Mouse (Mus musculus): ENCODE results near the gene Cyp2f2.

Cyp2f2 gene

DNA sequence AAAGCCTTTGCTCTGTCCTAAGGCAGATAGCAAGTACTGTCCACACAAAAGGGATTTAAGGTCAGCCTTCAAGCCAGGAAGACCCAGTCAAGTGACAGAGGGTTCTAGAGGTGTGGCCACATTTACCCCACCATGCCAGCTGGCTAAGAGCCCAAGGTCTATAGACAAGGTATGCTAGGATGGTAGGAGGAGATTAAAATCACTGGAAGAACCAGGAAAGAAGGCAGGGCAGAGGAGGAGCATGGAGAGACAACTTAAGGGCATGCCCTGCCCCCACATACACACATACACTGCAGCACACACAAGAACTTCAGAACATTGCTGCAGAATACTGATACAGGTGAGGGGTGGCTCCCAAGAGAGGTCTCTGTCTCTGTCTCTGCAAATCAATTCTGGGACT lies at the start of gene Cyp2f2:
TSS of gene Cyp2f2 (plus strand) at position 234 of the 400 bp plus-strand sequence.
- DNase-seq (ENCODE audit: low read depth in 2 of 2, low spot score in 2 of 2), result no peak

DNA sequence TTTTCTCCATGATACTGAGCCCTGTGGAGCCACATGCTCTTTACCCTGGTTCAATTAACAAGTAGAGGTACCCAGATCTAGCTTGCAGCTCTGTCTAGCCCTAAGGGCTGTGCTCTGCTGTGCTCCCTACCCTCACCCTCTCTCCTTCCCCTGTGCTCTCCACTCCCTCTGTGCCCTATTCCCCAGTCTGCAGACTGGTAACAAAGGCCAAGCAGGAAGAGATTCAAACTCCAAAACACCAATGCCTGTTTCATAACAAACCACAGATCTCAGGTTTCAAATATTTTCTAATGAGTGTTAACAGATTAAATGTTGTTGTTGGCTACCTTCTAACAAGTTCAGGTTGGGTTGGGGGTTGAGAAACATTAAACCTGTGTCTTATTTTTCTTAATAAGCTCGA lies 41.1 kb upstream of the Cyp2f2 start:
- no peak for DNase-seq (ENCODE audit: low read depth in 2 of 2, low spot score in 2 of 2)

DNA sequence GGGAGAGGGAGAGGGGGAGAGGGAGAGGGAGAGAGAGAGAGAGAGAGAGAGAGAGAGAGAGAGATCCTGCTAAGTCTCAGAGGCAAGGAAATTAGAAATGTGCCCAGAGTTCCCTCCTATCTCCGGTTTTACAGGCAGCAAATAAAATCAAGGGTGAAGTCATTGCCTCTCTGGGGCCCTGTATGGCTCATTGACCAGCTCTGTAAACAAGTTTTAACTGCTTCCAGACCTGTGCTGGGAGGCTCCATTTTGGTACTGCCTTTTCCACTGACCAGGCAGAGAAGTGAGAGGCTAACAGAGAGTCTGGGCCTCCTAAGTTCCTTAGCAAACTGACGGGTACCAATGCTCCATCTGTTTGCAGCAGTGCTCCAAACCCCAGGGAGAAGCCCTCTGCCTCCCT lies 38.1 kb upstream of the Cyp2f2 start:
- DNase-seq (ENCODE audit: low read depth in 2 of 2, low spot score in 2 of 2), result no peak

DNA sequence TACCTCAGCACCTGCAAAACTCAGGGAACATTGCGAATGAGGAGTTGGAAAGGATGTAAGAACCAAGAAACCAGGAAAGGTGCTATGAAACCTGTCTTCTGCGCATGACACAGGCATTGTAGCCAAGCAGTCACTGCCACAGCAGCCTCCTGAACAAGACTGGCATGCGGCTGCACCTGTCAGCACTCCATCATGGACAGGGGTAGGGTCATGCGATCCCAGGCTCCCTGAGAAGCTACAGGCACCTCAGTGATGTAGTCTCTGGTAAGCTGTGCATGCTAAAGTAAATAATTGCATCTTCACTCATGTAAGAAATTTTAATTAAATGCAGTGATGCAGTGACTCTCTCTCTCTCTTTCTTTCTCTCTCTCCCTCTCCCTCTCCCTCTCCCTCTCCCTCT lies 28.7 kb upstream of the Cyp2f2 start:
- DNase-seq (ENCODE audit: low read depth in 2 of 2, low spot score in 2 of 2), result no peak

DNA sequence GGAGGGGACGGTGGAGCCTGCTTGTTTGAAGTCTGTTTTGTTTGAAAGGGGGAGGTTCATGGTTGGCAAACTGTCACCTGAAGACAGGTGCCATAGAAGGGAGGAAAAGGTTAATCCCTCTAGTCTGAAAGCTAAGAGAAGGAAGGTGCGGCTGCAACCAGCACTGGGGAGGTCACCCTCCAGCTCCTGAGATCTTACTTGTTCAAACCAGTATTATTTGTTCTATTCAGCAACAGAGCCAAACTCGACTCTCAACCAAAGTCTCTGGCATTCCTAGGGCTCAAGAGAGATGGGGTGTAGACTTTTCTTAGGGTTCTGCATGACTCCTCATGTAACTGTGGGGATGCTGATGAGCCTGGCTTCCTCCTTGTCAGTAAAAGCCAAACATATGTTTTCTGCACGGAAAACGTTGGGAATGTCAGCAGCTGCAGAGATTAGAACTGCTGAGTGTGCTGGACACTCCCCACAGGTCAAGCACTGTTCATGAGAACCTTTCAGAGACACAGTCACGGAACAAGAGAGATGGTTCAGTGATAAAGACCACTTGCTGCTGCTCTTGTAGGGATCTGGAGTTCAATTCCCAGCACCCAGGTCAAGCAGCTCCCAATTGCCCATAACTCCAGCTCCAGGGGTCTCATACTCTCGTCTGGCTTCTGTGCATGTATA lies 27.5 kb upstream of the Cyp2f2 start:
- DNase-seq (ENCODE audit: low read depth in 2 of 2, low spot score in 2 of 2), result no peak

DNA sequence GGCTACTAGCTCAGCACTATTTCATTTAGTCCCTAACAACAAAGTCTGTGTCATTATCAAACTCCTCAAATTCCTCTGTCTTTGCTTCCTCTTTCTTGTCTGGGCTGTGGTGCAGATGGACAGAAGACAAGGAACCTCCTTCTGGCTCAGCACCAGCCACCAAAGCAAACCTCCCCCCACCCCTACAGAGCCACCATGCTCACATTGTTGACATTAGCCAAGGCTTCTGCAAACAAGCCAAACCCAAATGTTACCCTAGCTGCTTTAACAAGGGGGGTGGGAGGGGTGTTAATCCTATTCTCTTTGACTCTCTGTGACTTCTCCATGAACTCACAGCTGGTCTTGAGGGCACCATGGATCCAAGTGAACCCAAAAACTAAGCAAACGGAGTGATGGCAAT lies 26.8 kb upstream of the Cyp2f2 start:
- DNase-seq (ENCODE audit: low read depth in 2 of 2, low spot score in 2 of 2), result no peak

DNA sequence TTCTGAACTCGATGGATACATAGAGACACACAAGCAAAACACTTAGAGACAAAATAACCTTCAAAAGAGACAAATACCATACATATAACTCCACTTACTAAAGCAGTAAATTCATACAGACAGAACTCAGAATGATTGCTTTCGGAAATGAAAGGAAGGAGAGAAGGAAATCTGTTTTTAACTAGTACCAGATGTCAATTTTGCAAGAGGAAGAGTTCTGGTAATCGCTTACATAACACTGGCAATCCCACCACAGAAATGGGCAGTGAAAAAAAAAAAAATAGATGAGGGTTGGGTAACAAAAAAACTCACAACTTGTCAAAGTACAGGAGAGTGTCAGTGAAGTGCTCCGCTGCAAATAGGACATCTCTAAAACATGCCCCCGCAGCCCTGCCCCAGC lies 14.8 kb upstream of the Cyp2f2 start:
- no peak for DNase-seq (ENCODE audit: low read depth in 2 of 2, low spot score in 2 of 2)

DNA sequence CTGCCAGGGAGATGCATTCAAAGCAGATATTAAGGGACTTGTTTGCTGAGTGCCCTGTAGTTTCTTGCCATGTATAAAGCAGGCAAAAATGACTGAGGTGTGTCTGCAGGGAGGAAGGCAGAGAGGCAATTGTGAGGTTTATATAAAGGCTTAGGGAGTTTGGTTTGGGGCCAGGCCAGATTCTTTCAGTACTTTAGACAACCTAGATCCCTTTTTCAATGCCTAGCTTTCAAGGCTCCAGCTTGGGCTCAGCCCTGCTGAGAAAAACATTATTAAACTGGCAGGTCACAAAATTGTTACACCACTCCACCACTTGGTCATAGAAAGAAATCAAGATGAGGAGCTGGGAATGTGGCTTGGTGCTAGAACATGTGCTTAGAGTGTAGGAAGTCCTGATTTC lies 9.4 kb upstream of the Cyp2f2 start:
- DNase-seq (ENCODE audit: low read depth in 2 of 2, low spot score in 2 of 2), result no peak

DNA sequence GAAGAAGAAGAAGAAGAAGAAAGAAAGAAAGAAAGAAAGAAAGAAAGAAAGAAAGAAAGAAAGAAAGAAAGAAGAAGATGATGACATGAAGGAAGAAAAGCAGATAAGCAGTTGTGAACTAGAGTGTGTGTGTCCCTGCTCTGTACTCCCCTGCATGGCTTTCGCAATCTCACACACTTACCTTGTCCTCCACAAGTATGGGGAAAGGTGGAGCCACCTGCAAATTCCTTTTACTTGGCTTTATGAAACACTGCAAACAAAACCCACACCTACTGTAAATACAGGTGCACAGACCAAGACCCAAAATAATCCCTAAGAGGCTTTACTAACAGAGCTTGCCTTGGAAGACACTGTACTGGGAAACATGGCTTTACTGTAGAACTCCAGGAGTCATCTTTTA lies 8.7 kb upstream of the Cyp2f2 start:
- no peak for DNase-seq (ENCODE audit: low read depth in 2 of 2, low spot score in 2 of 2)

DNA sequence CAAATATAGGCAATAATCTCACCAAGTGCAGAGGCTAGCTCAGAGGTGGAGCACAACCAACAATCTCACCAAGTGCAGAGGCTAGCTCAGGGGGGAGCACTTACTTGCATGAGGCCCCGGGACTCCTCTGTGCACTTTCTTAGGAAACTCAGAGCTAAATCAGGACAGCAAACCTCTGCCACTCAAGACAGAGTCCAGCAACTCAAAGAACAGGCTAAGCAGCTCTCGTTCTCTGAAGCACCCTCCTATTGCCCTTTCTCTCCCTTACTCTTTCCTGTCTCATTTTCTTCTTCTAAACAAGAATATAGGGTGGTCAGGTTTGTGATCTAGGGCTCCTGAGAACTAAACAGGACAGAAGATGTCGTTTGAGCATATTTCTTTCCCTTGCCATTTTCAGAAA lies 7.7 kb upstream of the Cyp2f2 start:
- no peak for DNase-seq (ENCODE audit: low read depth in 2 of 2, low spot score in 2 of 2)

DNA sequence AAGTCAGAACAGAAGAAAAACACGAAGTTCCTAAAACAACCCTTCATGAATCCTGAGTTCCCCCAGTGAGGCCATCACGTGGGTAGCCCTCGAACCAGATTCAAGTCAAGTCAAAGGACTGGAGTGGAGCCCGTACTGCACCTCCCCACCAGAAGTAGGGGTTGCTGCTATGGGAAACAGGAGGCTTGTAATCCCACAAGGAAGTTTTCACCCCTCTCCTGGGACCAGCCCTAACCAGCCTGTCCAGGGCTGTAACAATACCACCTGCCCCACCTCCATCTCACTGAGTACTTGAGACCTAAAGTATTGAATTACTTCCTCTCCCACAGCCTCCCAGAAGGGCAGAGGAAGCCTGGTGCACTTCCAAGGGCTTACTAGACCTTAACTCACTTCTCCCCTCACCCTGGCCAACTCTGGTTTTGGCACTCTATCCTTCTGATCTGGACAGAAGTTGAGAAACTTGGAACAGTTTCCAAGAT lies 1.6 kb upstream of the Cyp2f2 start:
- DNase-seq (ENCODE audit: low read depth in 2 of 2, low spot score in 2 of 2), result no peak

DNA sequence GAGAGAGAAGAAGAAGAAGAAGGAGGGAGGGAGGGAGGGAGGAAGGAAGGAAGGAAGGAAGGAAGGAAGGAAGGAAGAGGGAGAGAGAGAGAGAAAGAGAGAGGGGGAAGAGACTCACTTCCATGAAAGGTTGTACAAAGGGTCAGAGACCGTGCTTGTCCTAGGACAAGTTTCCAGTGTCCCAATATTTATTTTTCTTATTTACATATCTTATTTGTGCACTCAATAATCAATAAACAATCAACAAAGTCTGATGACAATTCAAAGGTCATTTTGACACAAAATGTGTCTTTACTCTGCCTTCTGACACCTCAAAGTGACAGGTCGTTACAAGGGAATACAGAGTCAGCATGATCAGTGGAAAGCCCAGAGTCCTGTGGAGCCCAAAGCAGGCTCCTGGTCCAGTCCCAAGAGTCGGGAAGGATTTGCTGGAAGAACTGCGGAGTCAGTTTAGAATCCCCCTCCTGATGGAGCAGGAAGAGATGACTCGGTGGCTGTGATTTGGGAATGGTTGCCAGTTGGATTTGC lies 4.7 kb downstream of the Cyp2f2 start:
- DNase-seq (ENCODE audit: low read depth in 2 of 2, low spot score in 2 of 2), result no peak

DNA sequence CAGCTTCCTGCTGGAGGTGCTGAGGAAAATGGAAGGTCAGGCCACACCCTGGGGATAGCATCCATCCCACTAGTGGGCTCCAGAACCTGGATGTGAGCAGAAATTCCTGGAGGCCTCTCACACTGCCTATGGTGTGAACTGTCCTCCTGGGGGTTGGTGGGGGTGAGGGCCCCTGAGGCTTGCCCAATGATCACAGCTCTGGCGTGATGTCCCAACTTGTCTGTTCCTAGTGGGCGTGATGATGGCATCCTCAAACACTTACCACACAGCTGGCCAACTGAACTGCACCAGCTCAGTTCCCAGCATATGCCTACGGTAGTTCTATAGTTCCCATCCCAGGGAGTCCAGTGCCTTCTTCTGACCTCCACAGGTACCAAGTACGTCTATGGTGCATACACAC lies 5.3 kb downstream of the Cyp2f2 start:
- no peak for DNase-seq (ENCODE audit: low read depth in 2 of 2, low spot score in 2 of 2)

DNA sequence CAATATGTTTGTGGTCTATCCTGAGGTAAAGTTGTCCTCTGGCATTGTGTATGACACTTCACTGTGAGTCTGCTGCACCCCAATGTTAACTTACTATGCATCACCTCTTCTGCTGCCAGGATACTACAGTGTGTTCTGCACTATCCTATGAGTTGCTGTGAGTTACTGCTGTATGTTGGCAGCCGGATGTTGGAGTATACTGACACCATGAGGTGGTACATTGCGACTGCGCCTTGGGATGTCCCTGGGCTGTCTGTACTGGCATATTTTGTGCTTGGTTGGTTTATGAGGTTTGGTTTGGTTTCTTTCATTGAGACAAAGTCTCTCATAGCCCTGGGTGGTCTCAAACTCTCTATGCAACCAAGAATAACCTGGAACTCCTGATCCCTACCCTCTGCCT lies 8.5 kb downstream of the Cyp2f2 start:
- DNase-seq (ENCODE audit: low read depth in 2 of 2, low spot score in 2 of 2), result no peak

DNA sequence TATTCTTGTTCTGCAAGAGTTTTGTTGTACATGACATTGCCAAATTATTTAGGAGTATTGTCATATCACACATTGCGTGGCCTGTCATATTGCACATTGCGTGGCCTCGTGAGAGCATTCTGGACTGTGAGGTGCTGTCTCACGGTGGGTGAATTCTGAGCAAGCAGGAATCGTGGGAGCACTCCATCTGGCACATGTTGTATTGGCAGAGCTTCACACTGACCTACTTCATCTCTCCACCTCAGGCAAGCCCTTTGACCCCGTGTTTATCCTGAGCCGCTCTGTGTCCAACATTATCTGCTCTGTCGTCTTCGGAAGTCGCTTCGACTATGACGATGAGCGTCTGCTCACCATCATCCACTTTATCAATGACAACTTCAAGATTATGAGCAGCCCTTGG lies 9.2 kb downstream of the Cyp2f2 start:
- no peak for DNase-seq (ENCODE audit: low read depth in 2 of 2, low spot score in 2 of 2)

DNA sequence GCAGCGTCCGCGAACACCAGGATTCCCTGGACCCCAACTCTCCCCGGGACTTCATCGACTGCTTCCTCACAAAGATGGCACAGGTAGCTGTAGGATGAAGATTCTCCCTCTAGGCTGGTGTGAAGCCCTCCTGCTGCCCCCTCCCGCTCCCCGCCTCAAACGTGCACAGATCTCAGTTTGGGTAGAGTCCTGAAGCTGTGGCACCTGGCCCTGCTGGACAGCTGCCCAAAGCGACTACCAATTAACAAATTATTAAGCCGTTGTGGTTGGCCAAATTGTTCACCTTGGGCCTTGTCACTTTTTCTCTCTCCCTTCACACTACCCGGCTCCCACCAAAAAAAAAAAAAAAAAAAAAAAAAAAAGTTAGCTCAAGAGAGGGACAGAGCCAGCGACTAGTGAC lies 10.1 kb downstream of the Cyp2f2 start:
- no peak for DNase-seq (ENCODE audit: low read depth in 2 of 2, low spot score in 2 of 2)

DNA sequence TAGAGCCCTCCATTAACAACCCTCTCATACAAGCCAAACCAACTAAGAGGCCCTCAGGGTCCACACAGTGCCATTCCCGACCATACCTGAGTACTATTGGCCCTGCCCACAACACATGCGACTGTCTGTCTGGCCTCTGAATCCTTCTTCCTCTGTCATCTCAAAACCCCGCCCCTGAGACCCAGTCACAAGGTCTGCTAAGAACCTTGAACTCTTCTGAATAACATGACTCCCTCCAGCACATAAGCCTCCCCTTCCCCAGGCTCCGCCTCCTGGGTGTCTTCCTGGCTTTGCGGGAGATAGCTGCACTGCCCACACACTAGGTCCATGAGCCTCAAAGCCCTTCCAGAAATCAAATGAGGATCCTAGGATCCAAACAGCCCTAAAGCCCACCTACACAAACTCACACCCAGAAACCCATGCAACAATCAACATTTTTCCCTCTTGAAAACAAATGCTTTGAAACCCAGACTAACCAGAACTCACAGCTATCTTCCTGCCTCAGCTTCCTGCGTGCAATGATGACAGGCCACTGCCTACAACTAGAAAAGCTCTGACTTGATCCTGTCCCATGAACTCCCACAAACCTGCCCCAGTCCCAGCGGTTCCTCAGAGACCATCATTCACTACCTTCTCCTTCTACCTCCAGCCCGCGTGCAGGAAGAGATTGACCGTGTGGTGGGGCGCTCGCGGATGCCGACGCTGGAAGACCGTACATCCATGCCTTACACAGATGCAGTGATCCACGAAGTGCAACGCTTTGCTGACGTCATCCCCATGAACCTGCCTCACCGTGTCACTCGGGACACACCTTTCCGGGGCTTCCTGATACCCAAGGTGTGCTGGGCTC lies 11.0 kb downstream of the Cyp2f2 start:
- no peak for DNase-seq (ENCODE audit: low read depth in 2 of 2, low spot score in 2 of 2)

DNA sequence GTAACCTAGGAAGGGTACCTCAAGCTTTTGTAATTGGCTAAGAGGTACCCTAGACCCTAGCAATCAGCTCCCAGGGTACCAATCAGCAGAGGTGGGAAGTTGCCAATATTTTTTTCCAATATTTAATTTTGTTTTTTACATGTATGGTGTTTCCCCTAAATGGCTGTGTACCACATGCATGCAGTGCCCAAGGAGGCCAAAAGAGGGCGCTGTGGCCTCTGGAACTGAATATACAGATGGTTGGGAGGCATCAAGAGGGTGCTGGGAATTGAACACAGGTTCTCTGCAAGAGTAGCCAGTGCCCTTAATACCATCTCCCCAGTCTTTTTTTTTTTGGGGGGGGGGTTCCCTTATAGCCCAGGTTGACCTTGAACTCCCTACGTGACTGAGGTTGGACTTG lies 11.7 kb downstream of the Cyp2f2 start:
- DNase-seq (ENCODE audit: low read depth in 2 of 2, low spot score in 2 of 2), result no peak

DNA sequence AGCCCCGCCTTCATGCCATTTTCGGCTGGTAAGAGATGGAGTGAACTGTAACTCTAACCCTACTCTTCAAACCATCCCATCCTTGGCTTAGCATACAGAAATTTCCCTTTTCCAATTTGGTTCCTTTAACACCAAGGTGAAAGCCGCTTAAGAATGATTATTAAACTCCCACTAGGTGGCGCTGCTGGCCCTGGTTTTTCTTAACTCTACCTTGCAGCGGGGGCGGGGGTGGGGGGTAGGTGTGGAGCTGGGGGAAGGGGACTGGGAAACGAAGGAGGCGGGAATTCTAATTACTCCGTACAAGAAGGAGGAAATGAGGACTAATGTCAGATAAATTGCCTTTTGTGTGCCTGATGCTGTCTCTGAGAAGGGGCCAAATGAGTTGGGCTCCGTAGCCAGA lies 12.9 kb downstream of the Cyp2f2 start:
- peak in 1 of 2 experiments; percentile 24 for DNase-seq (ENCODE audit: low read depth in 2 of 2, low spot score in 2 of 2)

DNA sequence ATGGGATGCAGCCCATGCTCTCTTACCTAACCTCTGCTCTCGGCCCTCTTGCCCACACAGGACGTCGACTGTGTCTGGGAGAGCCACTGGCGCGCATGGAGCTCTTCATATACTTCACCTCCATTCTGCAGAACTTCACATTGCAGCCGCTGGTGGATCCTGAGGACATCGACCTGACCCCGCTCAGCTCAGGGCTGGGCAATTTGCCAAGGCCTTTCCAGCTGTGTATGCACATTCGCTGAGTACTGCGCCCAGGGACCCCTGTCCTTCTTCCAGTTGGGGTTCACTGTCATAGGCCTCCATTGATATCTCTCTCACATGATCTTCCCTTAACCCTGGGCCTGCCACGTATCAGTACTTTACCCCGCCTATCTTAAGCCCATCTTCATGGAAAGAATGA lies 13.4 kb downstream of the Cyp2f2 start:
- DNase-seq (ENCODE audit: low read depth in 2 of 2, low spot score in 2 of 2), result no peak

DNA sequence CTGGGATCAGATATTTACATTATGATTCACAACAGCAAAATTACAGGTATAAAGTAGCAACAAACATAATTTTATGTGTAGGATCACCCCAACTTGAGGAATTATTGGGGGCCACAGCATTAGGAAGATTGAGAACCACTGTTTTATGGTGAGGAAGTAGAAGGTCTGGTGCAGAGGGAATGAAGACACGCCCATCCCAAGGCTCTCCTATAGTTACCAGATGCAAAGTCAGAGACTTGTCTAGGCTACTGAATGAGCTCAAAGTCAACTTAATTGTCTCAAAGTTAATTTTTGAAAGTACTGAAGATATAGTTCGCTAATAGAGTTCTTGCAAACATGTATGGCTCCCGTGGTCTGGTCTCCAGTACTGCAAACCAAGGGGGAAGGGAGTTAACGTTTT lies 14.0 kb downstream of the Cyp2f2 start:
- no peak for DNase-seq (ENCODE audit: low read depth in 2 of 2, low spot score in 2 of 2)

DNA sequence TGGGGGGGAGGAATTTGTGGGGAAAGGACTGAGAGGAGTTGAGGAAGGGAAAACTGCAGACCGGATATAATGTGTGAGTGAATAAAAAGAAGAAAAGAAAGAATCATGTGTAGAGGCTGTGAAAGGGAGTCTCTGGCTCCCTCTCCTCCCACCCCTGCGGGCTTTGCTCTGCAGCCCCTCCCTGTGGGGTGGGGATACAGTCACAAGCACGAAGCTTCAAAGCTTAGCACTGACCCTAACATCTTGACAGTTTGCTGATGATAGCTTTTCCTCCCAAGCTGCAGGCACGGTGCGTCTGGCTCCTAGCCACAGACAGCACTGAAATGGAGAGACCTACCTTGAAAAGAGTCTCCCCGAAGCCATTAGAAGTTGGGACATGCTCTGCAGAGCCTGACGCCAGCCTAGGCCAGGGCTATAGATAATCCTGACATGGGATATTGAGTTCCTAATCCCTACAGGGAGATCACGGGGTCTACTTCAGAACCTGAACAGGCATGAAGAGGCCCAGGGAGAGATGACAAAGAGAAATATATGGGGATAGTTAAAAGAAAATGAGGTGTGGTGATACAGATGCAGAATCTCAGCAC lies 16.8 kb downstream of the Cyp2f2 start:
- no peak for DNase-seq (ENCODE audit: low read depth in 2 of 2, low spot score in 2 of 2)

Measured in CD8-positive naive resting alpha-beta T cell, adult 2 months (primary cell).